Mouse (Mus musculus): Measurements from ENCODE around the gene Kdm3a.

- no peak for TF ChIP-seq POLR2A (IDR thresholded peaks at IDR 0.05; ENCODE audit: insufficient read length, low read depth)
- no peak for TF ChIP-seq USF1 (IDR thresholded peaks at IDR 0.05; ENCODE audit: low read depth)
- TF ChIP-seq POLR2AphosphoS2 (IDR thresholded peaks at IDR 0.05; ENCODE audit: insufficient read length, low read depth) = no peak
- TF ChIP-seq CEBPB (IDR thresholded peaks at IDR 0.05; ENCODE audit: insufficient read depth, poor library complexity, severe bottlenecking) = no peak
- no peak for TF ChIP-seq E2F4 (IDR thresholded peaks at IDR 0.05; ENCODE audit: insufficient read depth)
- no peak for TF ChIP-seq MAX (IDR thresholded peaks at IDR 0.05; ENCODE audit: low read depth)
Measured at GRCm38 (mm10) chr6:71625984-71626383, 6.8 kb downstream of the Kdm3a start.
